Mouse (Mus musculus) lung, embryonic 15.5 days (tissue): ENCODE results near the gene Rrp9. TPM values are rescaled to one million over a fixed set of nuclear protein-coding genes. Genes with fewer than 3 reads are reported as not detected.
A peak's percentile ranks its signal among the peaks of the same experiment; 100 is the strongest.

Experiments
- ATAC-seq: fragments of 200-750 bp; cut with Nextera tagmentation; 2 replicates; pipeline ENCODE4 v1.8.0; 2017; ENCODE audit warnings: moderate number of reproducible peaks, borderline replicate concordance; ENCODE audit not compliant: low FRiP score, low TSS enrichment; ENCODE audit errors: extremely low read depth
- H3K27ac ChIP-seq: fragments of 300-500 bp; sonication (generic); 2 replicates; pipeline ENCODE4 v1.5.1; 2015; ENCODE audit warnings: moderate library complexity, mild to moderate bottlenecking, inconsistent platforms
- H3K27me3 ChIP-seq: fragments of 300-500 bp; sonication (generic); 2 replicates; pipeline ENCODE4 v1.6.1; 2015; ENCODE audit warnings: inconsistent platforms
- H3K36me3 ChIP-seq: fragments of 300-500 bp; sonication (generic); 2 replicates; pipeline ENCODE4 v1.6.1; 2015; ENCODE audit warnings: inconsistent platforms
- H3K4me1 ChIP-seq: fragments of 300-500 bp; sonication (generic); 2 replicates; pipeline ENCODE4 v1.6.1; 2015; ENCODE audit warnings: inconsistent platforms
- H3K4me2 ChIP-seq: fragments of 300-500 bp; sonication (generic); 2 replicates; pipeline ENCODE4 v1.6.1; 2015; ENCODE audit warnings: inconsistent platforms, mild to moderate bottlenecking, moderate library complexity
- H3K4me3 ChIP-seq: fragments of 300-500 bp; sonication (generic); 2 replicates; pipeline ENCODE4 v1.5.1; 2015; ENCODE audit warnings: mild to moderate bottlenecking, inconsistent platforms
- H3K9ac ChIP-seq: fragments of 300-500 bp; sonication (generic); 2 replicates; pipeline ENCODE4 v1.6.1; 2015; ENCODE audit warnings: inconsistent platforms
- H3K9me3 ChIP-seq: fragments of 300-500 bp; sonication (generic); 2 replicates; pipeline ENCODE4 v1.6.1; 2016; ENCODE audit warnings: inconsistent platforms
- WGBS: fragments of 180-500 bp; shearing (Covaris S2); methylation state at CpG from one replicate; pipeline ENCODE4 v1.1.7; 2015; 5-methylcytosine and 5-hydroxymethylcytosine counted together
- polyA plus RNA-seq: library from polyadenylated mRNA; unstranded; fragments of >200 nt; fragmentation: Nextera tagmentation; extraction: Ambion mirVana; gene quantifications from 2 replicates; pipeline ENCODE4 v1.2.1, GENCODE M21; 2015

The Rrp9 gene
- 48.7 and 50.7 TPM in 2 replicates for polyA plus RNA-seq

DNA sequence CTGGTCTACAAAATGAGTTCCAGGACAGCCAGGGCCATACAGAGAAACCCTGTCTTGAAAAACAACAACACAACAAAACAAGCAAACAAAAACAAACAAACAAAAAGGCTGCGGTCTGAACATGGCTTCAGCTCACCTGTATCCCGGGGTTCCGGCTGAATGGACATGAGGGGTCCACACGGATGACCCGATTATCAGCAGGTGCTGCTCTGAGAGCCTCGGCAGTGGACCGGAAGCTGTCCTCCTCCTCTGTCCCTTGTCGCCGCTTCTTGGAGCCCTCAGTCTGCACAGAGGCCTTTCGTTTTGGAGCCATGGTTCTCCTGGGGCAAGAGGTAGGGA is at the start of gene Rrp9:
TSS of gene Rrp9 (plus strand) at position 301 of the 339 bp plus-strand sequence.
- WGBS = 76% methylated on average over 10 of the region's 10 CpGs
- Histone ChIP-seq H3K36me3 (0 out of 2 replicates have a peak, but pooled peaks cover under 1% of the 10 kb centered on the region), H3K27me3 (no peaks in the 10 kb centered on the region), H3K9ac (peak within 1 kb of the TSS; percentile 23), H3K4me1 (peaks cover 59% of the 10 kb centered on the region), H3K9me3 (no peaks in the 10 kb centered on the region), H3K4me2 (peak within 1 kb of the TSS; percentile 48), H3K4me3 (peak within 1 kb of the TSS; percentile 74), H3K27ac (peak within 1 kb of the TSS; percentile 76)
- no peak for ATAC-seq

DNA sequence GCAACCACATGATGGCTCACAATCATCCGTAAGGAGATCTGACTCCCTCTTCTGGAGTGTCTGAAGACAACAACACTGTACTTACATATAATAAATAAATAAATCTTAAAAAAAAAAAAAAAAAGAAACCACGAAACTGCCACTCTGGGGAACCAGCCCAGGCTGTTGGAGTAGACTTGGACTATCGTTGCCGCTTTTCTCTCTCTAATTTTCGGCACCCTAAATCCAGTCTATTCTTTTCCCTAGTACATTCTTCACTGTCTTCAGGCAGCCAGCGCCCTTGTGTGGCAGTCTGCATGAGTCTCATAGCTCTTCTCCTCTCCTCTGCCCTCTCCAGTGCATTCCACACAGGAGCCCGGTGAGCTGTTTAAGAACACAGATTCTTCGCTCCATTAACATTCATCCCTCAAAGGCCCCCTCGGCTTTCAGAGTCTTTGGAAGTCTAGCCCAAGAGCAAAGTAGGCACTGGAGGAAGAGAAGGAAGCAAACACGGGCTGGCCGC is 47.0 kb upstream of the Rrp9 start:
- peaks cover 26% of the 10 kb centered on the region for H3K36me3 ChIP-seq
- WGBS = 9% methylated on average over 11 of the region's 11 CpGs
- peak; percentile 62 for ATAC-seq

GRCm38 (mm10) chr9:106429221-106430014 is 46.3 kb upstream of the Rrp9 start, which contains the start of gene Rpl29:
TSS of gene Rpl29 (plus strand) at chr9:106429454.
- no peaks in the 10 kb centered on the region for H3K27me3 ChIP-seq
- H3K4me3 ChIP-seq = peak within 1 kb of the TSS; percentile 80
- H3K36me3 ChIP-seq = peaks cover 28% of the 10 kb centered on the region
- H3K4me1 ChIP-seq = peaks cover 9% of the 10 kb centered on the region
- H3K27ac ChIP-seq = peak within 1 kb of the TSS; percentile 98
- ATAC-seq = peak; percentile 87
- WGBS = under 1% methylated on average over 54 of the region's 55 CpGs
- no peaks in the 10 kb centered on the region for H3K9me3 ChIP-seq
- peak within 1 kb of the TSS; percentile 91 for H3K9ac ChIP-seq
- peak within 1 kb of the TSS; percentile 74 for H3K4me2 ChIP-seq

More for the DNA sequence above, 47.0 kb upstream of the Rrp9 start:
- H3K9ac ChIP-seq = peak overlapping the region; percentile 54
- peak overlapping the region; percentile 74 for H3K4me2 ChIP-seq
- peak overlapping the region; percentile 98 for H3K27ac ChIP-seq
- H3K27me3 ChIP-seq = no peaks in the 10 kb centered on the region
- H3K9me3 ChIP-seq = no peaks in the 10 kb centered on the region
- peaks cover 9% of the 10 kb centered on the region for H3K4me1 ChIP-seq
- H3K4me3 ChIP-seq = peak overlapping the region; percentile 80

- no peak for ATAC-seq
- peak overlapping the region; percentile 91 for H3K9ac ChIP-seq
- H3K9me3 ChIP-seq = no peaks in the 10 kb centered on the region
- H3K27ac ChIP-seq = peak overlapping the region; percentile 98
- H3K27me3 ChIP-seq = no peaks in the 10 kb centered on the region
- peak overlapping the region; percentile 80 for H3K4me3 ChIP-seq
- peaks cover 28% of the 10 kb centered on the region for H3K36me3 ChIP-seq
- H3K4me2 ChIP-seq = peak overlapping the region; percentile 74
- WGBS = 0% methylated on average over 4 of the region's 4 CpGs
- H3K4me1 ChIP-seq = peaks cover 9% of the 10 kb centered on the region
Observed at GRCm38 (mm10) chr9:106430015-106430264, 45.8 kb upstream of the Rrp9 start.

DNA sequence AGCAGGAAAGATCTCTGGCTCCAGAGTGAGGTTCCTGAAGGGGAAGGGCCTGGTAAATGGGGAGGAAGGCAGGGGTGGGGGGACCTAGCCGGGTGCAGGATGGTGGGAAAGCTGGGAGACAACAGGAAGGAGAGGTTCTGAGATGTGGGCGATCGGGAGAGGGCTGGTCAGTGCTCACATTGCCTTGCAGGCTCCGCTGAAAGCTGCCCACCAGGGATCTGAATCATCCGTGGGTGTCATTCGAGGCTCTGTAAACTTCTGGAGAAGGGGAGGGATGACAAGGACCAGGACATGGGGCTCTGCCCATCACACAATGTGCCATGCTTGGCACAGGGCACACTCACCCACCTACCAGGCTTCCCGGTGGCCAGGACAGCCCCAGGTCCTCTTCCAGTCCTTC is 42.4 kb upstream of the Rrp9 start:
- Histone ChIP-seq H3K27me3 (no peaks in the 10 kb centered on the region), H3K4me1 (peaks cover 25% of the 10 kb centered on the region), H3K36me3 (peaks cover 28% of the 10 kb centered on the region), H3K9me3 (no peaks in the 10 kb centered on the region), H3K4me2 (no peak overlapping the region), H3K27ac (no peak overlapping the region), H3K4me3 (no peak overlapping the region), H3K9ac (no peak overlapping the region)
- WGBS = 54% methylated on average over 7 of the region's 7 CpGs
- ATAC-seq = no peak

DNA sequence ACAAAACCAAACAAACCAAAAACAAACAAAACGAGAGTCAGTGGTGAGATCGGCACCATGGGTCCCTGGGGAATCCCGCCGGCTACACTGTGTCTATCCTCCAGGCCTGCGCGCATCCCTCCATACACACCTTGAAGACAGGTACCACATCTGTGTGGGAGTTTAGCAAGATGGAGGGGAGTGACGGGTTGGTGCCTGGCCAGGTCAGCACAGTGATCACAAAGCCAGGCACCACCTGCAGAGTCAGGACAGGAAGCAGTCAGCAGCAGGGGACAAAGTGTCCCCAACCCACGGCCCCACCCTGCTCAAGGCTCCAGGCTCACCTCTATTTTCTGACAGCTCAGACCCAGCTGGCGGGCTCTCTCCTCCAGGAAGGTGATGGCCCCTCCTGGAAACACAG is 39.2 kb upstream of the Rrp9 start:
- H3K9ac ChIP-seq = no peak overlapping the region
- H3K27ac ChIP-seq = no peak overlapping the region
- H3K36me3 ChIP-seq = peaks cover 19% of the 10 kb centered on the region
- ATAC-seq = no peak
- peaks cover 23% of the 10 kb centered on the region for H3K4me1 ChIP-seq
- H3K4me3 ChIP-seq = no peak overlapping the region
- 77% methylated on average over 9 of the region's 9 CpGs for WGBS
- no peak overlapping the region for H3K4me2 ChIP-seq
- no peaks in the 10 kb centered on the region for H3K9me3 ChIP-seq
- H3K27me3 ChIP-seq = no peaks in the 10 kb centered on the region

- H3K4me2 ChIP-seq = no peak overlapping the region
- H3K9me3 ChIP-seq = no peaks in the 10 kb centered on the region
- H3K36me3 ChIP-seq = no peaks in the 10 kb centered on the region
- H3K27me3 ChIP-seq = no peaks in the 10 kb centered on the region
- ATAC-seq = no peak
- H3K27ac ChIP-seq = no peak overlapping the region
- 81% methylated on average over 5 of the region's 5 CpGs for WGBS
- H3K4me3 ChIP-seq = no peak overlapping the region
- H3K9ac ChIP-seq = no peak overlapping the region
- peaks cover 26% of the 10 kb centered on the region for H3K4me1 ChIP-seq
Observed at GRCm38 (mm10) chr9:106442680-106443079, 33.1 kb upstream of the Rrp9 start.

DNA sequence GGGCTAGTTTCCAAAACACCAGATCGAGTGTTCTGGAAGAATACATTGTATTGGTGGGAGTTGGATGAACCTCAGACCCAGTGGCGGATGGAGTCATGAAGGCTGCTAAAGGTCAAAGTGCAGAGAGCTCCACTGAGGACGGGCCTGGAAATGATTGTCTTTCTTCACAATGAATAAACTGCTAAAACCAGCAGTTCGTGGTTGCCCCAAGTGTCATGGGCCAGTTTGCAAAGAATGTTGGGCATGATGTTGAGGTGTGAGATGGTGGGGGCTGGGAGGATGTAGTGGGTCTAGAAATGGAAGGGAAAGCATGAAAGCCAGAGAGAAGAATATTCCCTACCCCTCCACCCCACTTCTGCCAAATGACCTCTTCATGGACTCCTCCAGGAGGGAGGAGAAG is 30.9 kb upstream of the Rrp9 start:
- H3K36me3 ChIP-seq = no peaks in the 10 kb centered on the region
- no peaks in the 10 kb centered on the region for H3K9me3 ChIP-seq
- WGBS = 69% methylated on average over 4 of the region's 4 CpGs
- no peak overlapping the region for H3K4me3 ChIP-seq
- H3K4me2 ChIP-seq = no peak overlapping the region
- ATAC-seq = no peak
- H3K9ac ChIP-seq = no peak overlapping the region
- H3K4me1 ChIP-seq = peaks cover 33% of the 10 kb centered on the region
- no peaks in the 10 kb centered on the region for H3K27me3 ChIP-seq
- no peak overlapping the region for H3K27ac ChIP-seq

GRCm38 (mm10) chr9:106447348-106447747 is 28.4 kb upstream of the Rrp9 start, which contains the start of the genes Abhd14b and Abhd14a:
TSS of gene Abhd14b (plus strand) at chr9:106447459.
TSS of gene Abhd14a (minus strand) at chr9:106447678.
- under 1% methylated on average over 24 of the region's 24 CpGs for WGBS
- Histone ChIP-seq H3K36me3 (no peaks in the 10 kb centered on the region), H3K4me1 (peaks cover 52% of the 10 kb centered on the region)

GRCm38 (mm10) chr9:106447951-106448350 is 27.8 kb upstream of the Rrp9 start:
- no peaks in the 10 kb centered on the region for H3K9me3 ChIP-seq
- peak overlapping the region; percentile 58 for H3K27ac ChIP-seq
- peak overlapping the region; percentile 51 for H3K4me3 ChIP-seq
- peak overlapping the region; percentile 79 for H3K4me2 ChIP-seq
- peaks cover 58% of the 10 kb centered on the region for H3K4me1 ChIP-seq
- H3K27me3 ChIP-seq = no peaks in the 10 kb centered on the region
- ATAC-seq = peak; percentile 15; the same call in 1 of the 2 replicates
- H3K9ac ChIP-seq = peak overlapping the region; percentile 56; the same call in 1 of the 2 replicates
- no peaks in the 10 kb centered on the region for H3K36me3 ChIP-seq
- 34% methylated on average over 9 of the region's 9 CpGs for WGBS

More at GRCm38 (mm10) chr9:106447348-106447747, 28.4 kb upstream of the Rrp9 start, which contains the start of the genes Abhd14b and Abhd14a:
- peak; percentile 81 for ATAC-seq
- Histone ChIP-seq H3K27me3 (no peaks in the 10 kb centered on the region), H3K9me3 (no peaks in the 10 kb centered on the region), H3K4me2 (peak within 1 kb of the TSS; percentile 79), H3K4me3 (peak within 1 kb of the TSS; percentile 51), H3K27ac (peak within 1 kb of the TSS; percentile 73), H3K9ac (peak within 1 kb of the TSS; percentile 56)

- no peaks in the 10 kb centered on the region for H3K9me3 ChIP-seq
- peak overlapping the region; percentile 56 for H3K9ac ChIP-seq
- ATAC-seq = peak; percentile 47
- peak overlapping the region; percentile 79 for H3K4me2 ChIP-seq
- H3K4me1 ChIP-seq = peaks cover 63% of the 10 kb centered on the region
- no peaks in the 10 kb centered on the region for H3K36me3 ChIP-seq
- H3K4me3 ChIP-seq = peak overlapping the region; percentile 51
- under 1% methylated on average over 23 of the region's 23 CpGs for WGBS
- H3K27ac ChIP-seq = peak overlapping the region; percentile 73
- no peaks in the 10 kb centered on the region for H3K27me3 ChIP-seq
Observed at GRCm38 (mm10) chr9:106448498-106449031, 27.2 kb upstream of the Rrp9 start.

- Histone ChIP-seq H3K36me3 (no peaks in the 10 kb centered on the region), H3K4me3 (no peak overlapping the region), H3K27me3 (no peaks in the 10 kb centered on the region), H3K9ac (0 out of 2 replicates have a peak overlapping the region, but pooled peaks have one; percentile 2), H3K27ac (0 out of 2 replicates have a peak overlapping the region, but pooled peaks have one; percentile 37), H3K4me1 (peaks cover 72% of the 10 kb centered on the region), H3K9me3 (no peaks in the 10 kb centered on the region), H3K4me2 (no peak overlapping the region)
- no peak for ATAC-seq
- 90% methylated on average over 8 of the region's 8 CpGs for WGBS
Observed at GRCm38 (mm10) chr9:106449947-106450346, 25.8 kb upstream of the Rrp9 start.
